Mouse (Mus musculus) midbrain, embryonic 10.5 days (tissue): ENCODE measurements at regions not wholly inside any gene's neighbourhood (a gene's known extent, or its start where the extent isn't known, plus 50 kb on each side); places are given as distances from the start of the nearest gene placed in this dataset.

Source experiments
- DNase-seq: peaks from one replicate; pipeline ENCODE4 v3.0.0-alpha.2; 2017; ENCODE audit warnings: low spot score
- H3K27ac ChIP-seq: fragments of 300-500 bp; sonication (generic); replicated peaks from 2 replicates; pipeline ENCODE4 v1.5.1; 2016; ENCODE audit warnings: mild to moderate bottlenecking
- H3K27me3 ChIP-seq: fragments of 300-500 bp; sonication (generic); 2 replicates; pipeline ENCODE4 v1.6.1; 2016; ENCODE audit warnings: low read depth, mild to moderate bottlenecking; ENCODE audit not compliant: poor library complexity, severe bottlenecking
- H3K36me3 ChIP-seq: fragments of 300-500 bp; sonication (generic); 2 replicates; pipeline ENCODE4 v1.6.1; 2016; ENCODE audit warnings: mild to moderate bottlenecking, moderate library complexity
- H3K4me1 ChIP-seq: fragments of 300-500 bp; sonication (generic); 2 replicates; pipeline ENCODE4 v1.6.1; 2016
- H3K4me3 ChIP-seq: fragments of 300-500 bp; sonication (generic); 2 replicates; pipeline ENCODE4 v1.5.1; 2016; ENCODE audit warnings: mild to moderate bottlenecking, moderate library complexity
- H3K9me3 ChIP-seq: fragments of 300-500 bp; sonication (generic); replicated peaks from 2 replicates; pipeline ENCODE4 v1.6.1; 2016; ENCODE audit warnings: mild to moderate bottlenecking
- WGBS: fragments of 180-500 bp; shearing (Covaris S2); methylation state at CpG from one replicate; pipeline ENCODE4 v1.1.7; 2016; 5-methylcytosine and 5-hydroxymethylcytosine counted together

GRCm38 (mm10) chr6:51708668-51709339 lies 185.1 kb downstream of the Snx10 start:
- peaks cover 26% of the 10 kb centered on the region for H3K4me1 ChIP-seq
- no peak for DNase-seq
- H3K27ac ChIP-seq: no peak overlapping the region
- H3K36me3 ChIP-seq: no peaks in the 10 kb centered on the region
- no peaks in the 10 kb centered on the region for H3K27me3 ChIP-seq
- H3K4me3 ChIP-seq: no peak overlapping the region
- 86% methylated on average over 9 of the region's 9 CpGs for WGBS
- H3K9me3 ChIP-seq: no peaks in the 10 kb centered on the region

GRCm38 (mm10) chr6:51709340-51710067 lies 185.8 kb downstream of the Snx10 start:
- WGBS: 73% methylated on average over 11 of the region's 11 CpGs
- Histone ChIP-seq H3K4me1 (peaks cover 26% of the 10 kb centered on the region), H3K27me3 (no peaks in the 10 kb centered on the region), H3K9me3 (no peaks in the 10 kb centered on the region), H3K36me3 (no peaks in the 10 kb centered on the region), H3K4me3 (no peak overlapping the region), H3K27ac (no peak overlapping the region)
- no peak for DNase-seq

DNA sequence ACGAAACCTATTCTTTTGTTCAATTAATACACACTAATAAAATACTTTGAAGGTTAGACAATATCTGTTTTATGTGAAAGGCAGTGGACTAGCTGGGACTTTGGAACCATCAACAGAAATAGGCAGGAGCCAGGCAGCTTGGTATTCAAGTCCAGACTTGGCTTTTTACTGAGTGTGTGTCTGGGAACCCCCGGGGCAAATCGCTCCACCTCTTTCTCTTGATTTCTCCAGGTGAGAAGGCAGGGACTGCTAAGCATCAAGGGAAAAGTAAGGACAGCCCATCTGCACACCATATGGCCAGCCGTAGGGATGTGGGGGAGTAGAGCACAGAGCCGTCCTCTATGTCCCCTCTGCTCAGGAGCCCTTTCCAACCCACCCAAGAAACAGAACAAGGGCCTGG lies 186.5 kb downstream of the Snx10 start:
- Histone ChIP-seq H3K4me1 (peaks cover 31% of the 10 kb centered on the region), H3K9me3 (no peaks in the 10 kb centered on the region), H3K27ac (0 out of 2 replicates have a peak overlapping the region, but pooled peaks have one; percentile 13), H3K36me3 (no peaks in the 10 kb centered on the region), H3K4me3 (no peak overlapping the region), H3K27me3 (no peaks in the 10 kb centered on the region)
- 85% methylated on average over 5 of the region's 5 CpGs for WGBS
- DNase-seq: no peak

DNA sequence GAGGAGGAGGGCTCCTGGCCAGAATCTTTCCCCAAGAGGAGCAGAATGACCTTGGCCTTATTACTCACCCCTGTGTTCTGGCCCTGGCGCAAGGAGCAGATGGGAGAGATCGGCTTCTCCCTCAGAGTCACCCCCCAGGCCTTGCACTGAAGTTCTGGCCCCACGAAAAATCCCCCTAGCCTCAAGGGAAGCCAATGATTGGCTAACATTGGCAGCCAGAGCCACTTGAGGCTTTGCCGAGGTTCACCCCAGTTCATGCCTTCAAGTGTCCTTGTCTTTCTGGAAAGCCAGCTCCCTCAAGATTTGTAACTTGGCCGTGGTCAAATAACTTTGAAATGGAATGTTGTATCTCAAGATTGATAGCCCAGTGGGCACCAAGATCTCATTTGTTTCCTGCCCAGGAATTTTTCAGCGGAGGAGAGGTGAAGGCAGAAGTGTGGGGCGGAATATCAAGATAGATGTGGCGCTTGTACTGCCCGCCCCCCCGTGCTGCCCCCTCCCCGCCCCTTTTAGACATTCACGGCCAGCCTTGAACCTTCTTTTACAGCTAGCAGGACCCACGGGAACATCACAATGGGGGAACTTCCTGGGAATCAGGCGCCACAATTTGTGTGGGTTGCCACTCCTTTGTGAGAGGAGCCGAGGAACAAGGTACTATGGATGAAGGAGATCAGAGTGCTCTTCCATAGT lies 187.4 kb downstream of the Snx10 start:
- no peak overlapping the region for H3K27ac ChIP-seq
- no peaks in the 10 kb centered on the region for H3K27me3 ChIP-seq

DNA sequence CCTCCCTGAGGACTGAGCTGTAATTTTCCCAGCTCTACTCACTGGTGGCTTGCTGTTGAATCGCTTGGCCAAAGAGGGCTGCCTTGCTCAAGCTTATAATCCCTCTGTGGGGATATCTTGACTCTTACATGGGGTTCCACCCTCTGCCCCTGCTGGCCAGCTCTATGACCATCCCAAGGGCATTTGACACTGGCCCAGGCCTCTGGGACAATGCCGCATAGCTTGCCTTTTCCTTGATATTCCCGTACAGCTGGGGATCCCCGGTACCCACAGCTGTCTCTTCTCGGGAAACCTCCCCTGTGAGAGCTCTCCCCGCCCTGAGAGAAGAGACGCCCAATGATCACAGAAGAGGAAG lies 187.9 kb downstream of the Snx10 start:
- WGBS: 88% methylated on average over 7 of the region's 7 CpGs
- no peaks in the 10 kb centered on the region for H3K36me3 ChIP-seq
- DNase-seq: no peak
- H3K4me1 ChIP-seq: peaks cover 43% of the 10 kb centered on the region
- H3K27ac ChIP-seq: no peak overlapping the region
- H3K27me3 ChIP-seq: no peaks in the 10 kb centered on the region
- no peak overlapping the region for H3K4me3 ChIP-seq
- H3K9me3 ChIP-seq: no peaks in the 10 kb centered on the region

More for the DNA sequence above, 187.4 kb downstream of the Snx10 start:
- no peak for DNase-seq
- peaks cover 40% of the 10 kb centered on the region for H3K4me1 ChIP-seq
- no peaks in the 10 kb centered on the region for H3K9me3 ChIP-seq
- 92% methylated on average over 15 of the region's 15 CpGs for WGBS
- H3K36me3 ChIP-seq: no peaks in the 10 kb centered on the region
- H3K4me3 ChIP-seq: no peak overlapping the region

DNA sequence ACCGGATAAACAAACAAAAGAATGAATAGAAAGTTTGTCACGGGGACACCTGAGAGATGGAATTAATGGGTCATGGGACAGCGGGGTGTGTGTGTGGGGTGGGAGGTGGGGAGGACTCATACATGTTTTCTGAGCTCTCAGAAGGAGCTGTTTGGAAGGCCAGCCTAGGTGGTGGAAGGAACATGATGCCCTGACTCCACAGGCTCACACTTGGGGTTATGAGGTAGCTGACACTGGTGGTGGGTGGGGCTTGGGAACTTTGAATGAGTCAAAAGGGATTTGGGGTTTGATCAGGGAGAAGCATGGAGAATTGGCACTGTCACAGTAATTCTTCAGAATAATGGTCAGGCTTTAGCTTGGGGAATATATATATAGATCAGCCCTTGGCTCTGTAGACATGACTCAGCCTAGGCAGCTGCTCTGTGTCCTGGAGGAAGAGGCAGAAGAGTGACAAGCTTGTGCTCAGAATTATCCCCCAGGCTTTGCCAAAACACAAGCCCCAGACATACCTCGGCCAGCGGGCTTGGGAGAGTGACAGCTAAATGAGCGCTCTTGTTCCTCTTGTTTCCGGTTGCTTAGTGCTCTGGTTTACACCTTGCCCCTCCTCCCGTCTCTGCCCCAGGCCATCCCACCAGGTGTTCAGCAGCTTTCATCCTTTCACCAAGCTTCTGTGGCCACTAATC lies 191.6 kb downstream of the Snx10 start:
- no peaks in the 10 kb centered on the region for H3K9me3 ChIP-seq
- H3K4me3 ChIP-seq: no peak overlapping the region
- 0 out of 2 replicates have a peak overlapping the region, but pooled peaks have one; percentile 33 for H3K27ac ChIP-seq
- H3K27me3 ChIP-seq: no peaks in the 10 kb centered on the region
- peak; percentile 46 for DNase-seq
- peaks cover 19% of the 10 kb centered on the region for H3K4me1 ChIP-seq
- WGBS: 42% methylated on average over 8 of the region's 8 CpGs
- no peaks in the 10 kb centered on the region for H3K36me3 ChIP-seq

- H3K4me1 ChIP-seq: peaks cover 17% of the 10 kb centered on the region
- no peak overlapping the region for H3K4me3 ChIP-seq
- 89% methylated on average over 7 of the region's 7 CpGs for WGBS
- no peaks in the 10 kb centered on the region for H3K9me3 ChIP-seq
- no peak for DNase-seq
- H3K36me3 ChIP-seq: no peaks in the 10 kb centered on the region
- no peak overlapping the region for H3K27ac ChIP-seq
- H3K27me3 ChIP-seq: no peaks in the 10 kb centered on the region
These were observed 193.7 kb downstream of the Snx10 start for GRCm38 (mm10) chr6:51717386-51717785.

- Histone ChIP-seq H3K27ac (no peak overlapping the region), H3K27me3 (no peaks in the 10 kb centered on the region), H3K9me3 (no peaks in the 10 kb centered on the region), H3K4me3 (no peak overlapping the region), H3K36me3 (no peaks in the 10 kb centered on the region), H3K4me1 (peaks cover 7% of the 10 kb centered on the region)
- no peak for DNase-seq
- 80% methylated on average over 7 of the region's 7 CpGs for WGBS
These were observed 197.0 kb downstream of the Snx10 start for GRCm38 (mm10) chr6:51720705-51721104.

GRCm38 (mm10) chr6:51723053-51723452 lies 199.4 kb downstream of the Snx10 start:
- no peaks in the 10 kb centered on the region for H3K36me3 ChIP-seq
- no peaks in the 10 kb centered on the region for H3K4me1 ChIP-seq
- no peak overlapping the region for H3K27ac ChIP-seq
- H3K4me3 ChIP-seq: no peak overlapping the region
- DNase-seq: no peak
- H3K9me3 ChIP-seq: no peaks in the 10 kb centered on the region
- WGBS: 55% methylated on average over 4 of the region's 4 CpGs
- H3K27me3 ChIP-seq: no peaks in the 10 kb centered on the region

GRCm38 (mm10) chr6:51727191-51727590 lies 203.5 kb downstream of the Snx10 start:
- Histone ChIP-seq H3K27me3 (no peaks in the 10 kb centered on the region), H3K4me3 (no peak overlapping the region), H3K36me3 (no peaks in the 10 kb centered on the region), H3K4me1 (peaks cover 9% of the 10 kb centered on the region), H3K9me3 (no peaks in the 10 kb centered on the region), H3K27ac (no peak overlapping the region)
- DNase-seq: no peak
- 90% methylated on average over 8 of the region's 8 CpGs for WGBS

DNA sequence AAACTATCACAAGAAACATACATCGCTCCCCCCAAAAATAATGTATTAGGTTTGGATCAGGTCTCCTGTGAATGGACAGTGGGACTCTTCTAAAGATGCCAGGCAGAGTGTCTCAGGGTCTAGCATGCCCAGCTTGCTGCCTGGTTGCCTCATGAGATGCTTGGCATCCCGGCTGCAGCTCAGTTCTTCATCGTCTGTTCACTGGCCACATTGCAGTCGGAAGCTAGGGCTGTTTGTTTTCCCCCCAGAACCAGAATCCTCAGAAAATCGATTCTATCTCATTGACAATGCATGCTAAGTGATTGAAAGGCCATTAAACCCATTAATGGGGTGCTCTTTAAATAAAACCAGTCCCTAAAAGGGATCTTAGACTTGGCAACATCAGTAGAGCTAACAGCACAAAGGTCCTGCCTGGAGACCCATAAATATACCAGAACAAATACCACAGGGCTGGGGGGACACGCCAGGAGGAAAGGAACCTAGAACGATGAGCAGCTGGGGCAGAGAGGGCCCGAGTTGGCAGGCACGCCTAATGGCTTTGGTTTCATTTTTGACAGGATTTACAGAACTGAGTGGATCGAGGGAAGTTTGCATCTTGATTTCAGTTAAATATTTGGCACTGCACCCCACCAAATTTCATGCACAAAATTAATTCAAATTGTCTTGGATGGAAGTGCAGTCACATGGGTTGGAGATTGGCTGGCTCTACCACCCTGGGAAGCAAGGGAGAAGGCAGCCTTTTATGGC lies 205.3 kb downstream of the Snx10 start:
- Histone ChIP-seq H3K4me3 (no peak overlapping the region), H3K9me3 (no peaks in the 10 kb centered on the region), H3K27me3 (no peaks in the 10 kb centered on the region), H3K36me3 (no peaks in the 10 kb centered on the region), H3K4me1 (peaks cover 12% of the 10 kb centered on the region), H3K27ac (0 out of 2 replicates have a peak overlapping the region, but pooled peaks have one; percentile 9)
- DNase-seq: no peak
- WGBS: 83% methylated on average over 10 of the region's 10 CpGs
